Mouse (Mus musculus) thymus, adult 2 months (tissue): ENCODE results near the gene Bglap3.

Experiments used
- CTCF ChIP-seq: fragments of 200-500 bp; IDR thresholded peaks from 2 replicates; pipeline ENCODE4 v1.5.1; 2012; ENCODE audit warnings: mild to moderate bottlenecking, control low read depth, low read length, moderate library complexity, borderline replicate concordance; ENCODE audit not compliant: control insufficient read depth, poor library complexity, insufficient read depth; ENCODE audit errors: extremely low read depth
- POLR2A ChIP-seq: fragments of 200-500 bp; IDR thresholded peaks from 2 replicates; pipeline ENCODE4 v1.6.1; 2012; ENCODE audit warnings: mild to moderate bottlenecking, low read length, control low read depth, moderate library complexity; ENCODE audit not compliant: control insufficient read depth, poor library complexity, insufficient read depth; ENCODE audit errors: extremely low read depth

- TF ChIP-seq CTCF (no peak), POLR2A (no peak)
Observed at GRCm38 (mm10) chr3:88328956-88329355, 43.6 kb downstream of the Bglap3 start.
